Mouse (Mus musculus): ENCODE measurements around the gene Car6.

Car6 gene

GRCm38 (mm10) chr4:150201232-150201631 lies at the start of gene Car6:
Gene Car6 (minus strand): TSS chr4:150201332.
- DNase-seq: no peak

GRCm38 (mm10) chr4:150249731-150250270 lies 48.7 kb upstream of the Car6 start:
- DNase-seq: no peak

- DNase-seq: no peak
These were observed 47.8 kb upstream of the Car6 start for GRCm38 (mm10) chr4:150248917-150249316.

GRCm38 (mm10) chr4:150248009-150248408 lies 46.9 kb upstream of the Car6 start:
- peak in 1 of 2 experiments; percentile 24 for DNase-seq

GRCm38 (mm10) chr4:150245876-150246275 lies 44.7 kb upstream of the Car6 start:
- no peak for DNase-seq

- DNase-seq: no peak
These were observed 41.6 kb upstream of the Car6 start for GRCm38 (mm10) chr4:150242745-150243144.

GRCm38 (mm10) chr4:150241708-150242107 lies 40.6 kb upstream of the Car6 start:
- DNase-seq: no peak

GRCm38 (mm10) chr4:150240381-150240886 lies 39.3 kb upstream of the Car6 start:
- no peak for DNase-seq

GRCm38 (mm10) chr4:150239951-150240368 lies 38.8 kb upstream of the Car6 start:
- peak; percentile 46 to 74 for DNase-seq

- DNase-seq: peak in 1 of 2 experiments; percentile 51
These were observed 38.4 kb upstream of the Car6 start for GRCm38 (mm10) chr4:150239503-150239902.

GRCm38 (mm10) chr4:150239087-150239480 lies 38.0 kb upstream of the Car6 start:
- DNase-seq: no peak

- DNase-seq: no peak
These were observed 37.4 kb upstream of the Car6 start for GRCm38 (mm10) chr4:150238433-150239086.

GRCm38 (mm10) chr4:150237636-150238361 lies 36.7 kb upstream of the Car6 start:
- peak in 1 of 2 experiments; percentile 27 for DNase-seq

GRCm38 (mm10) chr4:150236521-150237481 lies 35.7 kb upstream of the Car6 start, which contains the start of gene Eno1:
Gene Eno1 (plus strand): TSS chr4:150236721.
- DNase-seq: peak; percentile 89

- DNase-seq: no peak
These were observed 34.9 kb upstream of the Car6 start for GRCm38 (mm10) chr4:150236031-150236430.

GRCm38 (mm10) chr4:150235585-150235984 lies 34.5 kb upstream of the Car6 start:
- no peak for DNase-seq

GRCm38 (mm10) chr4:150234599-150235327 lies 33.6 kb upstream of the Car6 start:
- DNase-seq: no peak

GRCm38 (mm10) chr4:150231871-150232270 lies 30.7 kb upstream of the Car6 start:
- DNase-seq: no peak

- DNase-seq: no peak
These were observed 29.6 kb upstream of the Car6 start for GRCm38 (mm10) chr4:150230460-150231407.

- no peak for DNase-seq
These were observed 28.7 kb upstream of the Car6 start for GRCm38 (mm10) chr4:150229747-150230390.
